Mouse (Mus musculus): Measurements from ENCODE around the gene Catsper1. TPM values are rescaled to one million over a fixed set of nuclear protein-coding genes. Genes with fewer than 3 reads are reported as not detected.
"Not testable (repeated sequence)": the region's sequence is repeated elsewhere in the genome, so short reads cannot be mapped to it uniquely, and the experiment has no call there.

Gene Catsper1
- polyA plus RNA-seq, 1 experiment from 2014 or later = not detected

DNA sequence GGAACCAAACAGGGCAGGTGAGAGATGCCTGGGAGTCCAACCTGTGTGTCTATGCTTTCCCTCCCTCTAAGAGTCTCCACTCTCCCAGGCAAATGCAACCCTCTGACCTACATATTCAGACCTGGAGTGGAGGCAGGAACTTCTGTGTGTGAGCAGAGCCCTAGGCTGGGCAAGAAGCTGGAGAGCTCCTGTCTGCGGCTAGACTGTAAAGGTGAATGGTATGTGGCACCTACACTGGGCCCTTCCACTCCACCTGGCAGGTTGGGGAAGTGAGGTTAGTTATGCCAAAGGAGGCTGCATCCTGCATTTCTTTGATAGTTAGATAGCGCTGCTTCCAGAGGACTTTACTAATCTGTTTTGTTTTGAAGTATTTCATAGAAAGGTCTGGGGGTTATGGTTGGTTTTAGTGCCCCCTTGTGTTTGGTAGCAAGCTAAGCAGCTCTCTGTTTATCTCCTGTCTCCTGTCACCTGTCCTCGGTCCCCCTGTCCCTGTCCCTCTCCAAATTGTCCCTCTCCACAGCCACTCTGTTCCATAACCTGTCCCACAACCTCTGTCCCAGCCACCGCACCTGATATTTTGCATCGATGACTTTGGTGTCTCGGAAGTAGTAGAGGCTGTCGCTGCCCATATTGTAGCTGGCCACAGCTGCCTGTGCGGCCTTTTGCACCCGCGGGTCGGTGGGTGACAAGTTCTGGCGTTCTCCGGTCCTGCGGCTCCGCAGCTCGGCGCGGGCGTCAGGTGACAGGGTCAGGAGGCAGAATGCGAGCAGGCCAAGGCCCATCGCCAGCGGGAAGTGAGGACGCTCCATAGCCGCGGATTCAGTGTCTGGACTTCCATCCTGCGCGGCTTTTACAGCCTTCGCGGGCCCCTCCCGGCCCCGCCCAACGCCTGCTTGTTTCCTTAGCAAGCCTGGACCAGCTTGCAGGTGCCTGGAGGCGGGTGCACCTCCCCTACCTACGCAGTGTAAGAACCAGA, 13.3 kb downstream of the Catsper1 start:
- no peaks in the 10 kb centered on the region for H3K36me3 ChIP-seq (ENCODE audit: insufficient read depth, low read length)
- H3K27ac ChIP-seq (ENCODE audit: low read length) = no peak overlapping the region
- peak overlapping the region; percentile 41 for H3K4me3 ChIP-seq (ENCODE audit: low read length)
- ATAC-seq (ENCODE audit: low FRiP score, low TSS enrichment) = 0 out of 2 replicates have a peak, but pooled peaks have one; percentile 27
- H3K4me1 ChIP-seq (ENCODE audit: insufficient read depth, low read length) = peaks cover 5% of the 10 kb centered on the region; the same call in 1 of the 2 replicates
- peak overlapping the region; percentile 65 for H3K9ac ChIP-seq (replicated peaks; ENCODE audit: low read length)
- WGBS = 4% methylated on average over 34 of the region's 34 CpGs
- H3K9me3 ChIP-seq (ENCODE audit: low read length) = no peaks in the 10 kb centered on the region
- H3K4me2 ChIP-seq (replicated peaks; ENCODE audit: low read depth, low read length) = peak overlapping the region; percentile 75
- no peaks in the 10 kb centered on the region for H3K27me3 ChIP-seq (ENCODE audit: insufficient read depth, low read length)

DNA sequence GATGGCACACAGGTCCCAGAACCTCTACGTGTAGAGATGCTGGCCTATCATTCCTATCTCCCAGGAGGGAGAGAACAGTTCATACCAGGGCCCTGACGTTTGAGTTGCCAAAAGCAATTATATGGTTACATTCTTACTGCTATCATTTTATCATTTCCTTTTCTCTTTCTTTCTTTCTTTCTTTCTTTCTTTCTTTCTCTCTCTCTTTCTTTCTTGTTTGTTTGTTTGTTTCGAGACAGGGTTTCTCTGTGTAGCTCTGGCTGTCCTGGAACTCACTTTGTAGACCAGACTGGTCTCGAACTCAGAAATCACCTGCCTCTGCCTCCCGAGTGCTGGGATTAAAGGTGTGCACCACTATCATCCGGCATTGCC, 13.9 kb downstream of the Catsper1 start, which contains the start of gene Cst6:
TSS of gene Cst6 (minus strand) at position 73 of the 372 bp plus-strand sequence.
- H3K27me3 ChIP-seq (ENCODE audit: insufficient read depth, low read length); H3K27ac ChIP-seq (ENCODE audit: low read length); H3K9me3 ChIP-seq (ENCODE audit: low read length); H3K36me3 ChIP-seq (ENCODE audit: insufficient read depth, low read length); ATAC-seq (ENCODE audit: low FRiP score, low TSS enrichment); H3K4me1 ChIP-seq (ENCODE audit: insufficient read depth, low read length): not testable (repeated sequence)
- Histone ChIP-seq H3K4me2 (replicated peaks; ENCODE audit: low read depth, low read length) (peak within 1 kb of the TSS; percentile 75), H3K9ac (replicated peaks; ENCODE audit: low read length) (peak within 1 kb of the TSS; percentile 65), H3K4me3 (ENCODE audit: low read length) (peak within 1 kb of the TSS; percentile 41)
- 59% methylated on average over 6 of the region's 6 CpGs for WGBS

DNA sequence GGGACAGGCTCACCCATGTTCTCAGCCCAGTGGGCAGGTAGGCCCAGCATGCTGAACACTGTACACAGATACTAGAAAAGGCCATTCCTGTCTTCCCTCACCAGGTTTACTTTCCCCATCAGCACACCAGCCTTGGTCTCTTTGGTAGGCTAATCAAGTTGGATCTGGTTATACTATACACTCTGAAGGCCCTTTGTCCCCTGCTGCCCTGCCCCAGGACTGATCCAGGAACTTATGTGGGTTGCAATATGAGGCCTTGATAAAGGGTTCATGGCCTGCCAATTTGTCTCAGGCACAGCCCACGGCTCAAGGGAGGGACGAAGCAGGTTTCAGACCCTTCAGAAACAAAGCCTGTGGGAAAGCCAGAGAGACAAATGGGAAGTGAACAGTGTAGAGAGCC, 18.1 kb downstream of the Catsper1 start:
- Histone ChIP-seq H3K36me3 (ENCODE audit: insufficient read depth, low read length) (no peaks in the 10 kb centered on the region), H3K27me3 (ENCODE audit: insufficient read depth, low read length) (no peaks in the 10 kb centered on the region), H3K9ac (replicated peaks; ENCODE audit: low read length) (no peak overlapping the region), H3K9me3 (ENCODE audit: low read length) (no peaks in the 10 kb centered on the region), H3K4me3 (ENCODE audit: low read length) (no peak overlapping the region), H3K4me1 (ENCODE audit: insufficient read depth, low read length) (peaks cover 5% of the 10 kb centered on the region; the same call in 1 of the 2 replicates), H3K27ac (ENCODE audit: low read length) (no peak overlapping the region), H3K4me2 (replicated peaks; ENCODE audit: low read depth, low read length) (no peak overlapping the region)
- 76% methylated on average over 2 of the region's 2 CpGs for WGBS
- ATAC-seq (ENCODE audit: low FRiP score, low TSS enrichment) = no peak

DNA sequence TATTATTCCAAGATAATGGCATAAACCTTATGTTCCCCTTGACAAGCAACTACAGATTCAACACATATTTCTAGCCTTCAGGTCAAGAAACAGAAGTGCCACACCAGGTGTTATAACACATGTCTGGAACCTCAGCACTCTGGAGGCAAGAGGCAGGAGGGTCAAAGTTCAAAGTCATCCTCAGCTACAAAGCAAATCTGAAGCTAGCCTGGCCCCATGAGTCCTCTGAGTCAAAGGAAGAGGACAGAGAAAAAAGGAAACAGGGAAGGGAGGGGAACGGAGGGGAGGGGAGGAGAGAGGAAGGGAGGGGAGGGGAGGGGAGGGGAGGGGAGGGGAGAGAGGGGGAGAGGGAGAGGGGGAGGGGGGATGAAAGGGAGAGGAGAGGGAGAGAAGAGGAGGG, 20.5 kb downstream of the Catsper1 start:
- Histone ChIP-seq H3K9ac (replicated peaks; ENCODE audit: low read length) (no peak overlapping the region), H3K36me3 (ENCODE audit: insufficient read depth, low read length) (no peaks in the 10 kb centered on the region), H3K4me3 (ENCODE audit: low read length) (no peak overlapping the region), H3K4me1 (ENCODE audit: insufficient read depth, low read length) (no peaks in the 10 kb centered on the region), H3K27me3 (ENCODE audit: insufficient read depth, low read length) (no peaks in the 10 kb centered on the region), H3K4me2 (replicated peaks; ENCODE audit: low read depth, low read length) (no peak overlapping the region), H3K9me3 (ENCODE audit: low read length) (no peaks in the 10 kb centered on the region), H3K27ac (ENCODE audit: low read length) (no peak overlapping the region)
- no peak for ATAC-seq (ENCODE audit: low FRiP score, low TSS enrichment)
- no CpG with 5 or more reads among the region's 1 CpGs for WGBS

DNA sequence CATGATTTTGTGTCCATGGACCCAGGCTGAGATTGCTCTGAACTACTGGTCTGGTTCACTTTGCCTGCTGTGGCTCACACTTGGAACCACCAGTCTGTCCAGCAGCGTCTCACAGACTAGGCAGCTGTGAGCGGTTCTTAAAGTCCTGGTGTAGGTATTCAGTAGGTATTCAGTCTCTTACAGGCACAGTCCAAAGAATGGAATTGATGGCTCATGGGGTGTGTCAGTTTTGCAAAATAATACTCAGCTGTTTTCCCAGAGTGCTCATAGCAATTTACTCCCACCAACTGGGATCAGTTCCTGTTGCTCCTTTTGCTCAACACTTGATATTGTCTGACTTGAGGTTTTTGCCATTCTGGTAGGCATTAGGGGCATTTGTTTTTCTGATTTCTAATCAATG, 26.6 kb downstream of the Catsper1 start:
- WGBS = 84% methylated on average over 2 of the region's 2 CpGs
- H3K27ac ChIP-seq (ENCODE audit: low read length) = no peak overlapping the region

DNA sequence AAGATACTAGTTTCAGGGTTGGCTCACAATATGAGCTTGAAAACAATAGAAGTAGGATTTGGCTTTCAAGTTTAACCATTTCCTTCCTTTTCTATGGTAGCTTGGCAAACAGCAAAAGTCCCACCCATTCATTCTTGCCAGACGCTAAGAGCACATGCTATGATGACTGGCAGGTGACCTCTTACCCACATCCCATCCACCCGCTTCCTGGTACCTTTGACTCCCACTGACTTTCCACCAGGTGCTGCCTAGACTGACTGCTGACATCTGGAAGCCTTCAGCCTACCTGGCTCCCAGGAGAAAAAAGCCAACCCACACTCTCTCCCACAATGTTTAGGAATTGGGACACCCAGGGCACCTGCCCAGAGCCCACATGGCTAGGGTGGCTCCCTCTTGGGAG, 28.6 kb downstream of the Catsper1 start:
- H3K27ac ChIP-seq (ENCODE audit: low read length) = no peak overlapping the region
- WGBS = 96% methylated on average over 2 of the region's 2 CpGs
- H3K9me3 ChIP-seq (ENCODE audit: low read length) = no peaks in the 10 kb centered on the region
- no peak overlapping the region for H3K4me2 ChIP-seq (replicated peaks; ENCODE audit: low read depth, low read length)
- no peak overlapping the region for H3K4me3 ChIP-seq (ENCODE audit: low read length)
- H3K9ac ChIP-seq (replicated peaks; ENCODE audit: low read length) = no peak overlapping the region
- no peak for ATAC-seq (ENCODE audit: low FRiP score, low TSS enrichment)
- H3K4me1 ChIP-seq (ENCODE audit: insufficient read depth, low read length) = peaks cover 19% of the 10 kb centered on the region
- H3K27me3 ChIP-seq (ENCODE audit: insufficient read depth, low read length) = no peaks in the 10 kb centered on the region
- peaks cover 29% of the 10 kb centered on the region for H3K36me3 ChIP-seq (ENCODE audit: insufficient read depth, low read length)

More for the DNA sequence above, 26.6 kb downstream of the Catsper1 start:
- no peak for ATAC-seq (ENCODE audit: low FRiP score, low TSS enrichment)
- Histone ChIP-seq H3K9me3 (ENCODE audit: low read length) (no peaks in the 10 kb centered on the region), H3K36me3 (ENCODE audit: insufficient read depth, low read length) (peaks cover 21% of the 10 kb centered on the region), H3K4me3 (ENCODE audit: low read length) (no peak overlapping the region), H3K27me3 (ENCODE audit: insufficient read depth, low read length) (no peaks in the 10 kb centered on the region), H3K9ac (replicated peaks; ENCODE audit: low read length) (no peak overlapping the region), H3K4me2 (replicated peaks; ENCODE audit: low read depth, low read length) (no peak overlapping the region), H3K4me1 (ENCODE audit: insufficient read depth, low read length) (peaks cover 6% of the 10 kb centered on the region)

DNA sequence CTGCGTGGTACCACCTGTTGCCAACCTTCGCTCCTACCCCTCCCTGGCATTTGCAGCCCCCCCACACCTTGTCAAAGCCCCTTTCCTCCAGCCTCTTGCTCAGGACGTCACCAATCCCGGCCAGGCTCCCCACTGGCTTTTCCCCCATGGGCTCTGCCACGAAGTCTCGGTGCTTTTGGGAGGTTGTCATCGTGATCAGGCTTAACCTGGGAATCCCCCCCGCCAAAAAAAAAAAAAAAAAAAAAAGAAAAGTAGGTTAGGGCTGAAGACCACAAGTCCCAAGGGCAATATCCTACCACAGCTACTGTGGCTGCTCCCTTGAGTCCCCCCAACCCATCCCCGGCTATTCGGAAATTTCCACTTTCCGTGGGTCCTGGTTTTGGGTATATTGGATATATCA, 30.2 kb downstream of the Catsper1 start:
- H3K4me2 ChIP-seq (replicated peaks; ENCODE audit: low read depth, low read length) = peak overlapping the region; percentile 98
- WGBS = 16% methylated on average over 11 of the region's 11 CpGs
- peak overlapping the region; percentile 99 for H3K4me3 ChIP-seq (ENCODE audit: low read length)
- H3K36me3 ChIP-seq (ENCODE audit: insufficient read depth, low read length) = peaks cover 45% of the 10 kb centered on the region
- peak overlapping the region; percentile 98 for H3K27ac ChIP-seq (ENCODE audit: low read length)
- H3K9me3 ChIP-seq (ENCODE audit: low read length) = no peaks in the 10 kb centered on the region
- H3K9ac ChIP-seq (replicated peaks; ENCODE audit: low read length) = peak overlapping the region; percentile 93
- H3K27me3 ChIP-seq (ENCODE audit: insufficient read depth, low read length) = no peaks in the 10 kb centered on the region
- no peak for ATAC-seq (ENCODE audit: low FRiP score, low TSS enrichment)
- peaks cover 19% of the 10 kb centered on the region for H3K4me1 ChIP-seq (ENCODE audit: insufficient read depth, low read length)

DNA sequence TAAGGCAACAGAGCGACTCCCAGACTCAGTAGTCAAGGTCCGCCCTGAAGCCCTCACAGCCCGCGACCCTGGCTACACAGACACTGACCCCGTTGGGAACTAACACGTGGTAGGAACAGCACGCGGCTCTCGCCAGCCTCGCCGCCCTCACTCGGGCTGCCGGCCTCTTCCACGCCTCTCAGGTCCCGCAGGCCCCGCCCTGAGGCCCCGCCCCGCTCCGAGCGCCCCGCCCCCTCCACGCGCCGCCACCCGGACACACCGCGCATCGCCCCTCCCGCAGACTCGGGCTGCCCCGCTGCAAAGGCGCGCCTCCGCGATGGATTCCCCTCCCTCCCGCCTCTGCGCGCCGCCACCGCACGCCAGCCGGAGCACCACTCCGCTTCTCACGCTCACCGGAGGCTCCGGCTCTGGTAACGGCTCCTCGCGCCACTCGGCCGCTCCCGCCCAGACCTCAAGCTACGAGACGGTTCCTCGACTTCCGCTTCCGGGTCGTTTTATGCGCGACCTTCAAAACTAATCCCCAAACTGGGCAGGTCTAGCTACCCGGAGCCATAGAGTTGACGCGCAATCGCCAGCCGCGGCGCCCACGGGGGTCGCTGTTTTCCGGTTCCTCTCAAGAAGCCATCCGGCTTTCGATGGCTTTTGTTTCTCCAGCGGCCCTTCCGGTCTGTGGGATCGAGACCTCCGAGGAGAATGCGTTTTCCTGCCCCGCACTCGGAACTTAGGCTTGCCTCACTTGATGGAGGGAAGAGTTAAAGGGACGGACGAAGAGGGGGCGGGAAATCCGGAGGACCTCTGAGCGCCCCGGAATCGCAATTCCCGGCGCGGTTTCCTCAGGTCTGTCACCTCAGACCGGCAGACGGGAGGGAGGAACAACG, 30.9 kb downstream of the Catsper1 start, which contains the start of gene Eif1ad:
TSS of gene Eif1ad (plus strand) at position 567 of the 878 bp plus-strand sequence.
- Histone ChIP-seq H3K4me1 (ENCODE audit: insufficient read depth, low read length) (peaks cover 19% of the 10 kb centered on the region), H3K36me3 (ENCODE audit: insufficient read depth, low read length) (peaks cover 49% of the 10 kb centered on the region), H3K9me3 (ENCODE audit: low read length) (no peaks in the 10 kb centered on the region), H3K9ac (replicated peaks; ENCODE audit: low read length) (peak within 1 kb of the TSS; percentile 93), H3K27me3 (ENCODE audit: insufficient read depth, low read length) (no peaks in the 10 kb centered on the region), H3K4me2 (replicated peaks; ENCODE audit: low read depth, low read length) (peak within 1 kb of the TSS; percentile 98), H3K27ac (ENCODE audit: low read length) (peak within 1 kb of the TSS; percentile 98), H3K4me3 (ENCODE audit: low read length) (peak within 1 kb of the TSS; percentile 99)
- peak; percentile 95 for ATAC-seq (ENCODE audit: low FRiP score, low TSS enrichment)
- WGBS = under 1% methylated on average over 66 of the region's 92 CpGs

DNA sequence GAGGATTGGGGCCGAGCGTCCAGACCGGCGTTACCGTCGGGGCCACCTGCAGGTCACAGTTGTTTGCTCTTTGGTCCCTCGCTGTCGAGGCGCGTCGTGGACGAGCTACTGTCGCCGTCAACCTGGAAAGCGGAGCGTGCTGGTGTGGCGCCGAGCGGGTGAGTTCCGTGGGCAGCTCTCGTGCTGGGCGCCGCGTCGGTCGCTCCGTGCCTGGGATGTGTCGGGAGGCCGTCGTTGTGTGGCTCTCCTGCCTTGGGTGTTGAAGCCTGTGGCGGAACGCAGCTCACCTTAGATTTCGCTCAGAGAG, 31.5 kb downstream of the Catsper1 start, which contains the start of gene Banf1:
TSS of gene Banf1 (minus strand) at position 116 of the 307 bp plus-strand sequence.
- Histone ChIP-seq H3K4me1 (ENCODE audit: insufficient read depth, low read length) (peaks cover 19% of the 10 kb centered on the region), H3K27ac (ENCODE audit: low read length) (peak within 1 kb of the TSS; percentile 98), H3K4me2 (replicated peaks; ENCODE audit: low read depth, low read length) (peak within 1 kb of the TSS; percentile 98), H3K9ac (replicated peaks; ENCODE audit: low read length) (peak within 1 kb of the TSS; percentile 93), H3K4me3 (ENCODE audit: low read length) (peak within 1 kb of the TSS; percentile 99), H3K27me3 (ENCODE audit: insufficient read depth, low read length) (no peaks in the 10 kb centered on the region), H3K9me3 (ENCODE audit: low read length) (no peaks in the 10 kb centered on the region), H3K36me3 (ENCODE audit: insufficient read depth, low read length) (peaks cover 54% of the 10 kb centered on the region)
- 0% methylated on average over 33 of the region's 33 CpGs for WGBS
- peak; percentile 8; the same call in 1 of the 2 replicates for ATAC-seq (ENCODE audit: low FRiP score, low TSS enrichment)

Data from kidney, embryonic 16.5 days (tissue).